Mouse (Mus musculus): ENCODE data around the gene Anapc11. TPM values are rescaled to one million over a fixed set of nuclear protein-coding genes. Genes with fewer than 3 reads are reported as not detected.

Gene Anapc11
- polyA plus RNA-seq, 1 experiment from 2014 or later = 281 TPM

GRCm38 (mm10) chr11:120609250-120609649, 11.0 kb downstream of the Anapc11 start:
- ATAC-seq = no peak
- Histone ChIP-seq H3K9me3 (replicated peaks; ENCODE audit: control insufficient read depth, low read length) (no peaks in the 10 kb centered on the region), H3K4me2 (ENCODE audit: low read length) (no peak overlapping the region), H3K36me3 (ENCODE audit: control insufficient read depth, insufficient read depth, low read length) (peaks cover 74% of the 10 kb centered on the region), H3K9ac (ENCODE audit: low read length) (no peak overlapping the region), H3K4me1 (ENCODE audit: control insufficient read depth, insufficient read depth, low read length) (peaks cover 4% of the 10 kb centered on the region; the same call in 1 of the 2 replicates), H3K4me3 (ENCODE audit: low read depth, low read length) (no peak overlapping the region), H3K27me3 (replicated peaks; ENCODE audit: control insufficient read depth, insufficient read depth, low read length) (0 out of 2 replicates have a peak, but pooled peaks cover 9% of the 10 kb centered on the region), H3K27ac (ENCODE audit: low read depth, low read length) (no peak overlapping the region)
- DNase-seq (ENCODE audit: low spot score) = no peak
- WGBS = 28% methylated on average over 8 of the region's 8 CpGs

- no peak for DNase-seq (ENCODE audit: low spot score)
- no peak for ATAC-seq
- H3K4me2 ChIP-seq (ENCODE audit: low read length) = no peak overlapping the region
- H3K27ac ChIP-seq (ENCODE audit: low read depth, low read length) = no peak overlapping the region
- H3K9me3 ChIP-seq (replicated peaks; ENCODE audit: control insufficient read depth, low read length) = no peaks in the 10 kb centered on the region
- 0 out of 2 replicates have a peak, but pooled peaks cover 9% of the 10 kb centered on the region for H3K27me3 ChIP-seq (replicated peaks; ENCODE audit: control insufficient read depth, insufficient read depth, low read length)
- peaks cover 66% of the 10 kb centered on the region for H3K36me3 ChIP-seq (ENCODE audit: control insufficient read depth, insufficient read depth, low read length)
- H3K9ac ChIP-seq (ENCODE audit: low read length) = no peak overlapping the region
- peaks cover 4% of the 10 kb centered on the region; the same call in 1 of the 2 replicates for H3K4me1 ChIP-seq (ENCODE audit: control insufficient read depth, insufficient read depth, low read length)
- 83% methylated on average over 9 of the region's 9 CpGs for WGBS
- no peak overlapping the region for H3K4me3 ChIP-seq (ENCODE audit: low read depth, low read length)
Observed at GRCm38 (mm10) chr11:120610477-120611046, 12.3 kb downstream of the Anapc11 start.

- no peaks in the 10 kb centered on the region for H3K9me3 ChIP-seq (replicated peaks; ENCODE audit: control insufficient read depth, low read length)
- no peak overlapping the region for H3K4me2 ChIP-seq (ENCODE audit: low read length)
- H3K27me3 ChIP-seq (replicated peaks; ENCODE audit: control insufficient read depth, insufficient read depth, low read length) = 0 out of 2 replicates have a peak, but pooled peaks cover 9% of the 10 kb centered on the region
- H3K36me3 ChIP-seq (ENCODE audit: control insufficient read depth, insufficient read depth, low read length) = peaks cover 50% of the 10 kb centered on the region
- ATAC-seq (no peak), DNase-seq (ENCODE audit: low spot score) (peak; percentile 62)
- no peak overlapping the region for H3K27ac ChIP-seq (ENCODE audit: low read depth, low read length)
- peaks cover 12% of the 10 kb centered on the region for H3K4me1 ChIP-seq (ENCODE audit: control insufficient read depth, insufficient read depth, low read length)
- 44% methylated on average over 6 of the region's 6 CpGs for WGBS
- no peak overlapping the region for H3K4me3 ChIP-seq (ENCODE audit: low read depth, low read length)
- no peak overlapping the region for H3K9ac ChIP-seq (ENCODE audit: low read length)
Observed at GRCm38 (mm10) chr11:120612763-120613162, 14.5 kb downstream of the Anapc11 start.

GRCm38 (mm10) chr11:120613481-120613972, 15.3 kb downstream of the Anapc11 start:
- peaks cover 55% of the 10 kb centered on the region for H3K36me3 ChIP-seq (ENCODE audit: control insufficient read depth, insufficient read depth, low read length)
- peaks cover 9% of the 10 kb centered on the region for H3K4me1 ChIP-seq (ENCODE audit: control insufficient read depth, insufficient read depth, low read length)
- H3K4me2 ChIP-seq (ENCODE audit: low read length) = no peak overlapping the region
- ATAC-seq (no peak), DNase-seq (ENCODE audit: low spot score) (no peak)
- H3K9me3 ChIP-seq (replicated peaks; ENCODE audit: control insufficient read depth, low read length) = no peaks in the 10 kb centered on the region
- H3K27ac ChIP-seq (ENCODE audit: low read depth, low read length) = no peak overlapping the region
- H3K9ac ChIP-seq (ENCODE audit: low read length) = no peak overlapping the region
- WGBS = 86% methylated on average over 10 of the region's 10 CpGs
- H3K4me3 ChIP-seq (ENCODE audit: low read depth, low read length) = no peak overlapping the region
- 0 out of 2 replicates have a peak, but pooled peaks cover 8% of the 10 kb centered on the region for H3K27me3 ChIP-seq (replicated peaks; ENCODE audit: control insufficient read depth, insufficient read depth, low read length)

GRCm38 (mm10) chr11:120613976-120614375, 15.8 kb downstream of the Anapc11 start:
- no peak overlapping the region for H3K27ac ChIP-seq (ENCODE audit: low read depth, low read length)
- H3K4me3 ChIP-seq (ENCODE audit: low read depth, low read length) = no peak overlapping the region
- H3K9ac ChIP-seq (ENCODE audit: low read length) = no peak overlapping the region
- H3K9me3 ChIP-seq (replicated peaks; ENCODE audit: control insufficient read depth, low read length) = no peaks in the 10 kb centered on the region
- H3K36me3 ChIP-seq (ENCODE audit: control insufficient read depth, insufficient read depth, low read length) = peaks cover 60% of the 10 kb centered on the region
- 0 out of 2 replicates have a peak, but pooled peaks cover 3% of the 10 kb centered on the region for H3K27me3 ChIP-seq (replicated peaks; ENCODE audit: control insufficient read depth, insufficient read depth, low read length)
- H3K4me2 ChIP-seq (ENCODE audit: low read length) = no peak overlapping the region
- no peak for ATAC-seq
- H3K4me1 ChIP-seq (ENCODE audit: control insufficient read depth, insufficient read depth, low read length) = peaks cover 8% of the 10 kb centered on the region
- DNase-seq (ENCODE audit: low spot score) = no peak
- 86% methylated on average over 8 of the region's 8 CpGs for WGBS

GRCm38 (mm10) chr11:120615167-120615566, 16.9 kb downstream of the Anapc11 start:
- H3K4me2 ChIP-seq (ENCODE audit: low read length) = no peak overlapping the region
- no peaks in the 10 kb centered on the region for H3K27me3 ChIP-seq (replicated peaks; ENCODE audit: control insufficient read depth, insufficient read depth, low read length)
- no peaks in the 10 kb centered on the region for H3K9me3 ChIP-seq (replicated peaks; ENCODE audit: control insufficient read depth, low read length)
- H3K4me1 ChIP-seq (ENCODE audit: control insufficient read depth, insufficient read depth, low read length) = peaks cover 8% of the 10 kb centered on the region
- no peak overlapping the region for H3K9ac ChIP-seq (ENCODE audit: low read length)
- DNase-seq (ENCODE audit: low spot score) (no peak), ATAC-seq (no peak)
- peaks cover 62% of the 10 kb centered on the region for H3K36me3 ChIP-seq (ENCODE audit: control insufficient read depth, insufficient read depth, low read length)
- no peak overlapping the region for H3K27ac ChIP-seq (ENCODE audit: low read depth, low read length)
- no peak overlapping the region for H3K4me3 ChIP-seq (ENCODE audit: low read depth, low read length)
- 99% methylated on average over 6 of the region's 6 CpGs for WGBS

GRCm38 (mm10) chr11:120615606-120616203, 17.5 kb downstream of the Anapc11 start:
- Histone ChIP-seq H3K27me3 (replicated peaks; ENCODE audit: control insufficient read depth, insufficient read depth, low read length) (no peaks in the 10 kb centered on the region), H3K4me1 (ENCODE audit: control insufficient read depth, insufficient read depth, low read length) (peaks cover 8% of the 10 kb centered on the region), H3K36me3 (ENCODE audit: control insufficient read depth, insufficient read depth, low read length) (peaks cover 62% of the 10 kb centered on the region), H3K9ac (ENCODE audit: low read length) (peak overlapping the region; percentile 7; the same call in 1 of the 2 replicates), H3K4me2 (ENCODE audit: low read length) (no peak overlapping the region), H3K27ac (ENCODE audit: low read depth, low read length) (no peak overlapping the region), H3K9me3 (replicated peaks; ENCODE audit: control insufficient read depth, low read length) (no peaks in the 10 kb centered on the region), H3K4me3 (ENCODE audit: low read depth, low read length) (no peak overlapping the region)
- WGBS = 93% methylated on average over 11 of the region's 11 CpGs
- ATAC-seq = no peak
- DNase-seq (ENCODE audit: low spot score) = no peak

GRCm38 (mm10) chr11:120616617-120617294, 18.5 kb downstream of the Anapc11 start:
- H3K27me3 ChIP-seq (replicated peaks; ENCODE audit: control insufficient read depth, insufficient read depth, low read length) = no peaks in the 10 kb centered on the region
- WGBS = 53% methylated on average over 4 of the region's 4 CpGs
- peak overlapping the region; percentile 84 for H3K4me3 ChIP-seq (ENCODE audit: low read depth, low read length)
- H3K27ac ChIP-seq (ENCODE audit: low read depth, low read length) = 0 out of 2 replicates have a peak overlapping the region, but pooled peaks have one; percentile 60
- H3K9me3 ChIP-seq (replicated peaks; ENCODE audit: control insufficient read depth, low read length) = no peaks in the 10 kb centered on the region
- DNase-seq (ENCODE audit: low spot score) = no peak
- no peak for ATAC-seq
- H3K4me2 ChIP-seq (ENCODE audit: low read length) = peak overlapping the region; percentile 82
- peaks cover 62% of the 10 kb centered on the region for H3K36me3 ChIP-seq (ENCODE audit: control insufficient read depth, insufficient read depth, low read length)
- peak overlapping the region; percentile 90 for H3K9ac ChIP-seq (ENCODE audit: low read length)
- H3K4me1 ChIP-seq (ENCODE audit: control insufficient read depth, insufficient read depth, low read length) = peaks cover 8% of the 10 kb centered on the region
